Mouse (Mus musculus) lung, adult 18-20 months (tissue): ENCODE data around the gene Trpm6.

ENCODE experiments used
- DNase-seq, 2 experiments: peaks; one replicate each; pipeline ENCODE4 v3.0.0; 2022; ENCODE audit warnings: mixed read lengths in 2 of 2

The Trpm6 gene

GRCm38 (mm10) chr19:18749598-18750339 is at the start of gene Trpm6:
Gene Trpm6 (plus strand): TSS chr19:18749983.
- peak; percentile 73 to 82 for DNase-seq

- no peak for DNase-seq
These were observed 41.7 kb upstream of the Trpm6 start for GRCm38 (mm10) chr19:18708101-18708500.

GRCm38 (mm10) chr19:18710903-18711302 is 38.9 kb upstream of the Trpm6 start:
- no peak for DNase-seq

- no peak for DNase-seq
These were observed 38.2 kb upstream of the Trpm6 start for GRCm38 (mm10) chr19:18711589-18711988.

GRCm38 (mm10) chr19:18712153-18712865 is 37.5 kb upstream of the Trpm6 start:
- no peak for DNase-seq

GRCm38 (mm10) chr19:18712866-18713300 is 36.9 kb upstream of the Trpm6 start, which contains the start of gene D030056L22Rik:
Gene D030056L22Rik (plus strand): TSS chr19:18713193.
- DNase-seq = peak; percentile 97 to 98

- DNase-seq = peak; percentile 54 to 62
These were observed 36.4 kb upstream of the Trpm6 start for GRCm38 (mm10) chr19:18713357-18713756.

- DNase-seq = peak; percentile 44 to 74
These were observed 33.4 kb upstream of the Trpm6 start for GRCm38 (mm10) chr19:18716374-18716773.

- no peak for DNase-seq
These were observed 29.4 kb upstream of the Trpm6 start for GRCm38 (mm10) chr19:18720337-18720736.

GRCm38 (mm10) chr19:18725186-18725585 is 24.6 kb upstream of the Trpm6 start:
- no peak for DNase-seq

- DNase-seq = no peak
These were observed 19.5 kb upstream of the Trpm6 start for GRCm38 (mm10) chr19:18730255-18730654.

- no peak for DNase-seq
These were observed 18.7 kb upstream of the Trpm6 start for GRCm38 (mm10) chr19:18731077-18731476.

GRCm38 (mm10) chr19:18735901-18736300 is 13.9 kb upstream of the Trpm6 start:
- no peak for DNase-seq

- DNase-seq = no peak
These were observed 10.6 kb upstream of the Trpm6 start for GRCm38 (mm10) chr19:18739146-18739545.

- peak; percentile 71 to 75 for DNase-seq
These were observed 5.8 kb upstream of the Trpm6 start for GRCm38 (mm10) chr19:18743946-18744345.

GRCm38 (mm10) chr19:18746576-18747340 is 3.0 kb upstream of the Trpm6 start:
- no peak for DNase-seq

GRCm38 (mm10) chr19:18747379-18747778 is 2.4 kb upstream of the Trpm6 start:
- DNase-seq = no peak

GRCm38 (mm10) chr19:18757191-18757590 is 7.4 kb downstream of the Trpm6 start:
- DNase-seq = peak in 1 of 2 experiments; percentile 17

GRCm38 (mm10) chr19:18757706-18758105 is 7.9 kb downstream of the Trpm6 start:
- DNase-seq = no peak

GRCm38 (mm10) chr19:18758269-18758668 is 8.5 kb downstream of the Trpm6 start:
- DNase-seq = peak; percentile 70 to 71

- peak; percentile 40 to 54 for DNase-seq
These were observed 9.1 kb downstream of the Trpm6 start for GRCm38 (mm10) chr19:18758916-18759315.

- no peak for DNase-seq
These were observed 16.6 kb downstream of the Trpm6 start for GRCm38 (mm10) chr19:18766399-18766798.

- no peak for DNase-seq
These were observed 21.3 kb downstream of the Trpm6 start for GRCm38 (mm10) chr19:18771048-18771447.
